ENCODE assay signal across 23 mouse cellular contexts in genomic region chr1:155808261-155808660, GRCm38 (mm10). TPM values are rescaled to one million over a fixed set of nuclear protein-coding genes. Genes with fewer than 3 reads are reported as not detected.
DNase-seq lines count a peak whose midpoint lies in the region; ATAC-seq and TF ChIP-seq lines count a peak whose summit lies in the region.
"Had no signal": no experiment of that assay in that cellular context is flagged by ENCODE, and none has a peak within 500 bp of the region (broad histone marks: within the 10 kb centered on the region; RNA-seq: fewer than 3 reads in every experiment).

No protein-coding gene starts in this region.

- H3K27ac ChIP-seq in liver, postnatal 0 days (ENCODE audit: low read depth) = 0 out of 2 replicates have a peak overlapping the region, but pooled peaks have one; percentile 50
- H3K27ac ChIP-seq in liver, embryonic 12.5 days = no peak overlapping the region
- H3K27ac ChIP-seq in neural tube, embryonic 11.5 days (ENCODE audit: low read depth, low read length) = no peak overlapping the region
- no peak overlapping the region for H3K27ac ChIP-seq in ES-Bruce4 (ENCODE audit: insufficient read depth, low read length)
- H3K27ac ChIP-seq: embryonic facial prominence, embryonic 10.5 days; embryonic facial prominence, embryonic 12.5 days; forebrain, embryonic 10.5 days; forebrain, embryonic 12.5 days had no signal

- H3K27me3 ChIP-seq in liver, postnatal 0 days (ENCODE audit: insufficient read depth, low read length) = no peaks in the 10 kb centered on the region
- no peaks in the 10 kb centered on the region for H3K27me3 ChIP-seq in liver, embryonic 12.5 days (replicated peaks)
- H3K27me3 ChIP-seq in neural tube, embryonic 11.5 days (ENCODE audit: control insufficient read depth, insufficient read depth, low read length) = no peaks in the 10 kb centered on the region
- no peaks in the 10 kb centered on the region for H3K27me3 ChIP-seq in ES-Bruce4 (ENCODE audit: control insufficient read depth, insufficient read depth, low read length, poor library complexity, severe bottlenecking)
- H3K27me3 ChIP-seq: embryonic facial prominence, embryonic 12.5 days; forebrain, embryonic 12.5 days had no signal

- no peak for ATAC-seq in liver, postnatal 0 days
- ATAC-seq in liver, embryonic 12.5 days = no peak
- no peak for ATAC-seq in neural tube, embryonic 11.5 days (ENCODE audit: insufficient read depth, low FRiP score, low TSS enrichment)
- ATAC-seq: forebrain, embryonic 14.5 days; forebrain, embryonic 16.5 days had no signal

- peaks cover 12% of the 10 kb centered on the region; the same call in 1 of the 2 replicates for H3K36me3 ChIP-seq in liver, postnatal 0 days (replicated peaks; ENCODE audit: insufficient read depth, low read length)
- peaks cover 14% of the 10 kb centered on the region for H3K36me3 ChIP-seq in liver, embryonic 12.5 days
- no peaks in the 10 kb centered on the region for H3K36me3 ChIP-seq in neural tube, embryonic 11.5 days (ENCODE audit: control insufficient read depth, insufficient read depth, low read length)
- no peaks in the 10 kb centered on the region for H3K36me3 ChIP-seq in ES-Bruce4 (ENCODE audit: control insufficient read depth, insufficient read depth, low read length, poor library complexity, severe bottlenecking)
- H3K36me3 ChIP-seq: embryonic facial prominence, embryonic 12.5 days; forebrain, embryonic 12.5 days had no signal

- no peak overlapping the region for H3K9ac ChIP-seq in liver, postnatal 0 days (replicated peaks)
- no peak overlapping the region for H3K9ac ChIP-seq in liver, embryonic 12.5 days
- H3K9ac ChIP-seq in neural tube, embryonic 11.5 days (ENCODE audit: low read length) = no peak overlapping the region
- no peak overlapping the region for H3K9ac ChIP-seq in ES-Bruce4 (ENCODE audit: low read depth, poor library complexity, severe bottlenecking)
- H3K9ac ChIP-seq: embryonic facial prominence, embryonic 12.5 days; forebrain, embryonic 12.5 days had no signal

- no peak overlapping the region for H3K4me3 ChIP-seq in liver, postnatal 0 days (ENCODE audit: low read depth, low read length)
- H3K4me3 ChIP-seq in liver, embryonic 12.5 days = no peak overlapping the region
- H3K4me3 ChIP-seq in neural tube, embryonic 11.5 days (ENCODE audit: low read depth, low read length) = no peak overlapping the region
- H3K4me3 ChIP-seq in ES-Bruce4 (ENCODE audit: low read depth, low read length) = 0 out of 2 replicates have a peak overlapping the region, but pooled peaks have one; percentile 3
- H3K4me3 ChIP-seq: embryonic facial prominence, embryonic 10.5 days; embryonic facial prominence, embryonic 12.5 days; forebrain, embryonic 10.5 days; forebrain, embryonic 12.5 days had no signal

- no peak for TF ChIP-seq CTCF in liver, postnatal 0 days (IDR thresholded peaks at IDR 0.05; ENCODE audit: low read depth)
- no peak for TF ChIP-seq CTCF in ES-Bruce4 (IDR thresholded peaks at IDR 0.05; ENCODE audit: low read depth, low read length)

- no peaks in the 10 kb centered on the region for H3K9me3 ChIP-seq in liver, postnatal 0 days (ENCODE audit: low read length)
- H3K9me3 ChIP-seq in liver, embryonic 12.5 days (replicated peaks) = no peaks in the 10 kb centered on the region
- no peaks in the 10 kb centered on the region for H3K9me3 ChIP-seq in neural tube, embryonic 11.5 days (ENCODE audit: control insufficient read depth, low read length)
- H3K9me3 ChIP-seq in ES-Bruce4 (replicated peaks; ENCODE audit: control insufficient read depth, insufficient read depth, low read length, poor library complexity, severe bottlenecking) = no peaks in the 10 kb centered on the region
- H3K9me3 ChIP-seq: embryonic facial prominence, embryonic 10.5 days; embryonic facial prominence, embryonic 12.5 days; forebrain, embryonic 10.5 days; forebrain, embryonic 12.5 days had no signal

- no peak for DNase-seq in liver, postnatal 0 days
- peak; percentile 3 for DNase-seq in neural tube, embryonic 11.5 days (ENCODE audit: low spot score)
- DNase-seq in neural tube, embryonic 10.5 days (ENCODE audit: extremely low spot score, low spot score) = no peak
- no peak for DNase-seq in retina, embryonic 14.5 days (ENCODE audit: low spot score)
- DNase-seq in right cerebral cortex, postnatal 36 days (ENCODE audit: low spot score in 2 of 2) = no peak
- DNase-seq: adrenal gland, adult 8-10 months; adrenal gland, postnatal 14 days; adrenal gland, postnatal 36 days; cerebellum, adult 11-12 months; cerebellum, adult 2 months; cerebellum, adult 9-10 months; cerebellum, postnatal 10 days; cerebellum, postnatal 25 days had no signal

- H3K4me2 ChIP-seq in liver, postnatal 0 days (ENCODE audit: low read depth, low read length) = peak overlapping the region; percentile 80
- H3K4me2 ChIP-seq in liver, embryonic 12.5 days = no peak overlapping the region
- no peak overlapping the region for H3K4me2 ChIP-seq in neural tube, embryonic 11.5 days (ENCODE audit: low read depth)
- H3K4me2 ChIP-seq: embryonic facial prominence, embryonic 12.5 days; forebrain, embryonic 12.5 days had no signal

- WGBS in liver, postnatal 0 days (ENCODE audit: insufficient replicate concordance) = 86% methylated on average over 4 of the region's 4 CpGs
- WGBS in liver, embryonic 12.5 days (ENCODE audit: insufficient replicate concordance) = 90% methylated on average over 4 of the region's 4 CpGs
- WGBS in neural tube, embryonic 11.5 days = 94% methylated on average over 4 of the region's 4 CpGs

- no peak for TF ChIP-seq POLR2A in ES-Bruce4 (IDR thresholded peaks at IDR 0.05; ENCODE audit: insufficient read depth, low read length)

- no peak for TF ChIP-seq EP300 in liver, postnatal 0 days (IDR thresholded peaks at IDR 0.05; ENCODE audit: low read depth)
- TF ChIP-seq EP300 in ES-Bruce4 (IDR thresholded peaks at IDR 0.05; ENCODE audit: insufficient read depth, low read depth, low read length) = no peak

- peaks cover 44% of the 10 kb centered on the region for H3K4me1 ChIP-seq in liver, postnatal 0 days (ENCODE audit: insufficient read depth)
- peaks cover 57% of the 10 kb centered on the region for H3K4me1 ChIP-seq in liver, embryonic 12.5 days
- peaks cover 11% of the 10 kb centered on the region; the same call in 1 of the 2 replicates for H3K4me1 ChIP-seq in neural tube, embryonic 11.5 days (ENCODE audit: control insufficient read depth, insufficient read depth, low read length)
- no peaks in the 10 kb centered on the region for H3K4me1 ChIP-seq in ES-Bruce4 (ENCODE audit: control insufficient read depth, insufficient read depth, low read length)

RNA-seq across cellular contexts. Expression of gene Qsox1, which starts 4.4 kb away (rescaled TPM):
- 238 and 239 TPM in 2 replicates for polyA plus RNA-seq in liver, postnatal 0 days (2015; fragmentation: Nextera tagmentation; extraction: Ambion mirVana)
- polyA plus RNA-seq in liver, embryonic 12.5 days (2016; fragmentation: Nextera tagmentation; extraction: Ambion mirVana) = 26.1 and 26.2 TPM in 2 replicates
- 9.5 and 10.3 TPM in 2 replicates for polyA plus RNA-seq in neural tube, embryonic 11.5 days (2014; fragmentation: Nextera tagmentation; extraction: Ambion mirVana)
- polyA plus RNA-seq in ES-Bruce4 (2011; ENCODE audit: insufficient read depth, insufficient read length, low read depth, missing spikeins) = 14.7 and 18.1 TPM in 2 replicates

RNA-seq across cellular contexts. Expression of gene Lhx4, which starts 56.8 kb away (rescaled TPM):
- polyA plus RNA-seq in liver, postnatal 0 days (2015; fragmentation: Nextera tagmentation; extraction: Ambion mirVana) = not detected in 2 replicates
- not detected in 2 replicates for polyA plus RNA-seq in liver, embryonic 12.5 days (2016; fragmentation: Nextera tagmentation; extraction: Ambion mirVana)
- polyA plus RNA-seq in neural tube, embryonic 11.5 days (2014; fragmentation: Nextera tagmentation; extraction: Ambion mirVana) = 10.6 and 13.9 TPM in 2 replicates
- not detected in 2 replicates for polyA plus RNA-seq in ES-Bruce4 (2011; ENCODE audit: insufficient read depth, insufficient read length, low read depth, missing spikeins)
- polyA plus RNA-seq: C2C12; cortical plate, adult 2 months; forebrain, embryonic 10.5 days; forebrain, embryonic 14.5 days; forebrain, embryonic 16.5 days had no signal
